14 mouse cellular contexts compared by ENCODE assay signal in genomic region chr6:34160816-34161310, GRCm38 (mm10).
"Had no signal": no experiment of that assay in that cellular context is flagged by ENCODE, and none has a peak within 500 bp of the region (broad histone marks: within the 10 kb centered on the region; RNA-seq: fewer than 3 reads in every experiment).

No protein-coding gene starts in this region.

- H3K4me3 ChIP-seq: liver, embryonic 12.5 days; megakaryocyte, embryonic 14.5 days; midbrain, embryonic 13.5 days; midbrain, embryonic 15.5 days; neural tube, embryonic 12.5 days; stomach, embryonic 15.5 days had no signal

- H3K9ac ChIP-seq: liver, embryonic 12.5 days; liver, embryonic 14.5 days; liver, postnatal 0 days; midbrain, embryonic 13.5 days; midbrain, embryonic 15.5 days; neural tube, embryonic 12.5 days; stomach, embryonic 15.5 days had no signal

- H3K4me1 ChIP-seq: neural tube, embryonic 12.5 days; stomach, embryonic 15.5 days had no signal

- DNase-seq: right cerebral cortex, postnatal 14 days; thymus, adult 2 months; thymus, postnatal 25 days had no signal

- H3K9me3 ChIP-seq: liver, embryonic 12.5 days; megakaryocyte, embryonic 14.5 days; midbrain, embryonic 13.5 days; midbrain, embryonic 15.5 days; neural tube, embryonic 12.5 days; stomach, embryonic 15.5 days had no signal

- H3K27me3 ChIP-seq: liver, embryonic 12.5 days; megakaryocyte, embryonic 14.5 days; midbrain, embryonic 13.5 days; midbrain, embryonic 15.5 days; neural tube, embryonic 12.5 days; stomach, embryonic 15.5 days had no signal

- H3K27ac ChIP-seq: liver, embryonic 12.5 days; liver, embryonic 14.5 days; macrophage; midbrain, embryonic 13.5 days; midbrain, embryonic 15.5 days; neural tube, embryonic 12.5 days; stomach, embryonic 15.5 days; stomach, postnatal 0 days had no signal

- H3K4me2 ChIP-seq: liver, embryonic 12.5 days; midbrain, embryonic 11.5 days; midbrain, embryonic 13.5 days; midbrain, embryonic 15.5 days; neural tube, embryonic 12.5 days; stomach, embryonic 15.5 days had no signal

- ATAC-seq: liver, embryonic 12.5 days; liver, postnatal 0 days; midbrain, embryonic 13.5 days; midbrain, embryonic 15.5 days had no signal
